28 mouse cellular contexts compared by ENCODE assay signal in the genomic region with DNA sequence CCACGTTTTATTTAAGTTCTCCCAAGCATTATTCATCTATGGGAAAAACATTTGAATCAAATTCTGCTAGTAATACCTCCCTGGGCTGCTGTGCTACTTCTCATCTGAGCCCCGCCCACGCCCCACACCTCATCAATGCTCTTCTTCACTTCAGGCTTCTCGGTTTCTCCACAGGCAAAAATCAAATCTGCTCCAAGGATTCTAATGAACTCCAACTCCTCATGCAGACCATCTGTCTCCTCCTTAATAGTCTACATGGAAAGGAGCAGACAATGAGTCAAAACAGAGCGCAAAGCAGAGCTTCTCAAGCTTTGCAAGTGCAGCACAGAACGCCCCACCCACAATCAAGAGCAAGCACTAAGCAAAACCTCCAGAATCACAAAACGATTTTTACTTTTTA. TPM values are rescaled to one million over a fixed set of nuclear protein-coding genes. Genes with fewer than 3 reads are reported as not detected.
A peak's percentile ranks its signal among the peaks of the same experiment; 100 is the strongest.
DNase-seq lines count a peak whose midpoint lies in the region; ATAC-seq and TF ChIP-seq lines count a peak whose summit lies in the region.
"Had no signal": no experiment of that assay in that cellular context is flagged by ENCODE, and none has a peak within 500 bp of the region (broad histone marks: within the 10 kb centered on the region; RNA-seq: fewer than 3 reads in every experiment).

No protein-coding gene starts in this region.

- H3K4me1 ChIP-seq in forebrain, embryonic 10.5 days = no peaks in the 10 kb centered on the region
- H3K4me1 ChIP-seq in midbrain, postnatal 0 days (ENCODE audit: insufficient read depth, low read length) = no peaks in the 10 kb centered on the region
- H3K4me1 ChIP-seq in liver, embryonic 12.5 days = no peaks in the 10 kb centered on the region
- H3K4me1 ChIP-seq: embryonic facial prominence, embryonic 12.5 days; intestine, embryonic 15.5 days; kidney, embryonic 15.5 days; limb, embryonic 13.5 days; lung, embryonic 15.5 days had no signal

- WGBS in forebrain, embryonic 10.5 days = 93% methylated on average over 7 of the region's 7 CpGs
- WGBS in midbrain, postnatal 0 days = 94% methylated on average over 7 of the region's 7 CpGs
- WGBS in liver, embryonic 12.5 days (ENCODE audit: insufficient replicate concordance) = 78% methylated on average over 7 of the region's 7 CpGs

- peaks cover 97% of the 10 kb centered on the region for H3K36me3 ChIP-seq in forebrain, embryonic 10.5 days (replicated peaks)
- peaks cover 60% of the 10 kb centered on the region for H3K36me3 ChIP-seq in midbrain, postnatal 0 days (ENCODE audit: insufficient read depth, low read length)
- H3K36me3 ChIP-seq in liver, embryonic 12.5 days = peaks cover 84% of the 10 kb centered on the region

- TF ChIP-seq CTCF in midbrain, postnatal 0 days (IDR thresholded peaks at IDR 0.05) = no peak

- H3K27ac ChIP-seq in forebrain, embryonic 10.5 days = no peak overlapping the region
- no peak overlapping the region for H3K27ac ChIP-seq in midbrain, postnatal 0 days (ENCODE audit: low read depth, low read length)
- H3K27ac ChIP-seq in liver, embryonic 12.5 days = no peak overlapping the region
- H3K27ac ChIP-seq: embryonic facial prominence, embryonic 12.5 days; hindbrain, embryonic 12.5 days; intestine, embryonic 15.5 days; kidney, embryonic 15.5 days; limb, embryonic 13.5 days; liver, embryonic 14.5 days; lung, embryonic 15.5 days had no signal

- intact Hi-C loops in left cerebral cortex, postnatal 10 days (cut with DNase I) = no loop called here
- intact Hi-C loops in left cerebral cortex, postnatal 14 days (cut with DNase I) = no loop called here

- no peak overlapping the region for H3K4me3 ChIP-seq in forebrain, embryonic 10.5 days
- no peak overlapping the region for H3K4me3 ChIP-seq in midbrain, postnatal 0 days (ENCODE audit: low read depth, low read length)
- no peak overlapping the region for H3K4me3 ChIP-seq in liver, embryonic 12.5 days
- H3K4me3 ChIP-seq: embryonic facial prominence, embryonic 12.5 days; erythroblast, embryonic 14.5 days; hindbrain, embryonic 12.5 days; intestine, embryonic 15.5 days; kidney, embryonic 15.5 days; limb, embryonic 13.5 days; lung, embryonic 15.5 days; neural tube, embryonic 13.5 days had no signal

- H3K9me3 ChIP-seq in forebrain, embryonic 10.5 days = no peaks in the 10 kb centered on the region
- no peaks in the 10 kb centered on the region for H3K9me3 ChIP-seq in midbrain, postnatal 0 days (ENCODE audit: low read length)
- H3K9me3 ChIP-seq in liver, embryonic 12.5 days (replicated peaks) = no peaks in the 10 kb centered on the region
- H3K9me3 ChIP-seq: embryonic facial prominence, embryonic 12.5 days; hindbrain, embryonic 12.5 days; intestine, embryonic 15.5 days; kidney, embryonic 15.5 days; limb, embryonic 13.5 days; lung, embryonic 15.5 days; neural tube, embryonic 13.5 days had no signal

- no peak for ATAC-seq in midbrain, postnatal 0 days (ENCODE audit: low FRiP score)
- ATAC-seq in liver, embryonic 12.5 days = no peak
- ATAC-seq: forebrain, embryonic 14.5 days; intestine, embryonic 15.5 days had no signal

- H3K4me2 ChIP-seq in midbrain, postnatal 0 days (ENCODE audit: low read depth, low read length, poor library complexity, severe bottlenecking) = no peak overlapping the region
- H3K4me2 ChIP-seq in liver, embryonic 12.5 days = no peak overlapping the region
- H3K4me2 ChIP-seq: embryonic facial prominence, embryonic 12.5 days; heart, embryonic 11.5 days; hindbrain, embryonic 12.5 days; intestine, embryonic 15.5 days; kidney, embryonic 15.5 days; limb, embryonic 13.5 days; lung, embryonic 15.5 days; midbrain, embryonic 11.5 days; neural tube, embryonic 13.5 days had no signal

- no peaks in the 10 kb centered on the region for H3K27me3 ChIP-seq in forebrain, embryonic 10.5 days (ENCODE audit: poor library complexity, severe bottlenecking)
- no peaks in the 10 kb centered on the region for H3K27me3 ChIP-seq in midbrain, postnatal 0 days (ENCODE audit: insufficient read depth, low read length)
- no peaks in the 10 kb centered on the region for H3K27me3 ChIP-seq in liver, embryonic 12.5 days (replicated peaks)
- H3K27me3 ChIP-seq: embryonic facial prominence, embryonic 12.5 days; hindbrain, embryonic 12.5 days; intestine, embryonic 15.5 days; kidney, embryonic 15.5 days; limb, embryonic 13.5 days; lung, embryonic 15.5 days; neural tube, embryonic 13.5 days had no signal

- no peak overlapping the region for H3K9ac ChIP-seq in midbrain, postnatal 0 days (replicated peaks; ENCODE audit: low read length, poor library complexity, severe bottlenecking)
- H3K9ac ChIP-seq in liver, embryonic 12.5 days = no peak overlapping the region
- H3K9ac ChIP-seq: embryonic facial prominence, embryonic 12.5 days; hindbrain, embryonic 12.5 days; intestine, embryonic 15.5 days; kidney, embryonic 15.5 days; limb, embryonic 13.5 days; liver, embryonic 14.5 days; lung, embryonic 15.5 days; neural tube, embryonic 13.5 days had no signal

- DNase-seq in left cerebral cortex, adult 18-20 months (ENCODE audit: low spot score in 2 of 2) = peak; percentile 72 to 77
- DNase-seq in left cerebral cortex, postnatal 10 days (ENCODE audit: extremely low spot score in 1 of 2, low spot score in 2 of 2) = no peak
- peak; percentile 60 to 74 for DNase-seq in frontal cortex, postnatal 36 days (ENCODE audit: low spot score in 2 of 2)
- DNase-seq in layer of hippocampus, adult 8-10 months (ENCODE audit: low spot score in 2 of 2) = peak; percentile 69 to 72
- DNase-seq in left cerebral cortex, postnatal 14 days (ENCODE audit: low spot score in 2 of 2) = peak; percentile 19 to 49
- no peak for DNase-seq in forebrain, embryonic 10.5 days (ENCODE audit: extremely low spot score, low spot score)
- DNase-seq in midbrain, postnatal 0 days (ENCODE audit: low spot score) = no peak
- DNase-seq: adrenal gland, adult 2 months; cerebellum, adult 8-10 months; heart, postnatal 10 days; kidney, postnatal 4 days; thymus, adult 18-20 months; thymus, postnatal 4 days had no signal

RNA-seq across cellular contexts. Expression of a gene that starts 40.1 kb away (rescaled TPM):
- under 1 TPM in 1 of 2 experiments, not detected in 1; 0.19 TPM for total RNA-seq in left cerebral cortex, adult 18-20 months (2021)
- total RNA-seq in left cerebral cortex, postnatal 10 days (2021) = under 1 TPM in 1 of 2 experiments, not detected in 1; 0.13 TPM
- under 1 TPM in 2 of 4 experiments, not detected in 2; 0.18 to 0.27 TPM for total RNA-seq in layer of hippocampus, adult 8-10 months (2022)
- total RNA-seq in left cerebral cortex, postnatal 14 days (2021) = under 1 TPM; 0.24 to 0.30 TPM
- 0.14 TPM in 1 of 2 replicates, not detected in the other for polyA plus RNA-seq in forebrain, embryonic 10.5 days (2016; fragmentation: Nextera tagmentation; extraction: Ambion mirVana)
- total RNA-seq in midbrain, postnatal 0 days (2014; rRNA removed) = 0.09 and 0.44 TPM in 2 replicates
- 0.23 and 0.58 TPM in 2 replicates for polyA plus RNA-seq in midbrain, postnatal 0 days (2015; fragmentation: Nextera tagmentation; extraction: Ambion mirVana)
- polyA plus RNA-seq in liver, embryonic 12.5 days (2016; fragmentation: Nextera tagmentation; extraction: Ambion mirVana) = 0.31 and 0.46 TPM in 2 replicates
- total RNA-seq: monocyte, adult 5-6 weeks had no signal
- polyA plus RNA-seq: erythroblast, embryonic 14.5 days; forebrain, embryonic 14.5 days; stomach, embryonic 14.5 days had no signal

RNA-seq across cellular contexts. Expression of a gene that starts 59.7 kb away (rescaled TPM):
- total RNA-seq in left cerebral cortex, adult 18-20 months (2021) = under 1 TPM; 0.23 to 0.26 TPM
- not detected for total RNA-seq in left cerebral cortex, postnatal 10 days (2021)
- under 1 TPM in 1 of 4 experiments, not detected in 3; 0.26 TPM for total RNA-seq in layer of hippocampus, adult 8-10 months (2022)
- total RNA-seq in left cerebral cortex, postnatal 14 days (2021) = not detected
- not detected in 2 replicates for polyA plus RNA-seq in forebrain, embryonic 10.5 days (2016; fragmentation: Nextera tagmentation; extraction: Ambion mirVana)
- total RNA-seq in midbrain, postnatal 0 days (2014; rRNA removed) = not detected in 2 replicates
- polyA plus RNA-seq in midbrain, postnatal 0 days (2015; fragmentation: Nextera tagmentation; extraction: Ambion mirVana) = 0.17 and 0.21 TPM in 2 replicates
- 0.19 TPM in 1 of 2 replicates, not detected in the other for polyA plus RNA-seq in liver, embryonic 12.5 days (2016; fragmentation: Nextera tagmentation; extraction: Ambion mirVana)
- total RNA-seq: adrenal gland, adult 2 months; heart, postnatal 10 days; monocyte, adult 5-6 weeks had no signal
- polyA plus RNA-seq: adrenal gland, adult 2 months; embryonic facial prominence, embryonic 12.5 days; erythroblast, embryonic 14.5 days; forebrain, embryonic 14.5 days; heart, embryonic 11.5 days; hindbrain, embryonic 12.5 days; intestine, embryonic 15.5 days; kidney, embryonic 15.5 days; limb, embryonic 13.5 days; lung, embryonic 15.5 days; midbrain, embryonic 11.5 days; neural tube, embryonic 13.5 days; stomach, embryonic 14.5 days had no signal

Comparison
In these comparisons a context has a peak if more than half of its experiments do, and no peak if none do; other contexts are left out.
1. DNase-seq: peak in left cerebral cortex, adult 18-20 months (2 of 2), frontal cortex, postnatal 36 days (2 of 2), layer of hippocampus, adult 8-10 months (2 of 2) and left cerebral cortex, postnatal 14 days (2 of 2); none in left cerebral cortex, postnatal 10 days (0 of 2), forebrain, embryonic 10.5 days (single experiment) and midbrain, postnatal 0 days (single experiment).